Mouse (Mus musculus) thymus, postnatal 0 days (tissue): ENCODE results near the gene March6. TPM values are rescaled to one million over a fixed set of nuclear protein-coding genes. Genes with fewer than 3 reads are reported as not detected.
A peak's percentile ranks its signal among the peaks of the same experiment; 100 is the strongest.

Experiments used
- DNase-seq: peaks from one replicate; pipeline ENCODE4 v3.0.0-alpha.2; 2015; ENCODE audit warnings: low spot score
- polyA plus RNA-seq: library from polyadenylated mRNA; unstranded; fragments of >200 nt; fragmentation: Nextera tagmentation; extraction: Ambion mirVana; gene quantifications from 2 replicates; pipeline ENCODE4 v1.2.1, GENCODE M21; 2015

The March6 gene
- polyA plus RNA-seq, 1 experiment from 2014 or later: 20.7 TPM

- no peak for DNase-seq
Measured at GRCm38 (mm10) chr15:31454861-31455295, 76.0 kb downstream of the March6 start.

- no peak for DNase-seq
Measured at GRCm38 (mm10) chr15:31454096-31454860, 76.6 kb downstream of the March6 start.

GRCm38 (mm10) chr15:31453098-31453916 is 77.5 kb downstream of the March6 start, which contains the start of gene Ropn1l:
TSS of gene Ropn1l (minus strand) at chr15:31453737.
- DNase-seq: peak; percentile 61

- no peak for DNase-seq
Measured at GRCm38 (mm10) chr15:31452336-31453097, 78.3 kb downstream of the March6 start.

GRCm38 (mm10) chr15:31449772-31450171 is 81.1 kb downstream of the March6 start:
- DNase-seq: no peak

- DNase-seq: peak; percentile 20
Measured at GRCm38 (mm10) chr15:31447121-31447520, 83.7 kb downstream of the March6 start.

- DNase-seq: no peak
Measured at GRCm38 (mm10) chr15:31442698-31443097, 88.2 kb downstream of the March6 start.

- no peak for DNase-seq
Measured at GRCm38 (mm10) chr15:31441996-31442395, 88.9 kb downstream of the March6 start.

GRCm38 (mm10) chr15:31436811-31437210 is 94.0 kb downstream of the March6 start:
- no peak for DNase-seq

GRCm38 (mm10) chr15:31436083-31436482 is 94.8 kb downstream of the March6 start:
- DNase-seq: no peak

- no peak for DNase-seq
Measured at GRCm38 (mm10) chr15:31433768-31434167, 97.1 kb downstream of the March6 start.

GRCm38 (mm10) chr15:31431847-31432246 is 99.0 kb downstream of the March6 start:
- no peak for DNase-seq

- no peak for DNase-seq
Measured at GRCm38 (mm10) chr15:31430014-31430413, 100.8 kb downstream of the March6 start.

- no peak for DNase-seq
Measured at GRCm38 (mm10) chr15:31429429-31429828, 101.4 kb downstream of the March6 start.

GRCm38 (mm10) chr15:31428571-31428970 is 102.3 kb downstream of the March6 start:
- DNase-seq: no peak

GRCm38 (mm10) chr15:31427390-31427789 is 103.5 kb downstream of the March6 start:
- no peak for DNase-seq

GRCm38 (mm10) chr15:31426066-31426706 is 104.7 kb downstream of the March6 start:
- DNase-seq: no peak

GRCm38 (mm10) chr15:31422649-31423369 is 108.0 kb downstream of the March6 start:
- DNase-seq: no peak

- DNase-seq: peak; percentile 40
Measured at GRCm38 (mm10) chr15:31419037-31419436, 111.8 kb downstream of the March6 start.

GRCm38 (mm10) chr15:31418686-31419024 is 112.2 kb downstream of the March6 start:
- no peak for DNase-seq
